Mouse (Mus musculus) erythroblast, embryonic 14.5 days (primary cell): ENCODE measurements around the gene Men1. TPM values are rescaled to one million over a fixed set of nuclear protein-coding genes. Genes with fewer than 3 reads are reported as not detected.

Experiments
- H3K27me3 ChIP-seq: 2 replicates; pipeline ENCODE4 v1.6.1; 2012; ENCODE audit warnings: inconsistent platforms; ENCODE audit not compliant: control insufficient read depth
- H3K36me3 ChIP-seq: 2 replicates; pipeline ENCODE4 v1.6.1; 2012; ENCODE audit warnings: mild to moderate bottlenecking, inconsistent platforms; ENCODE audit not compliant: control insufficient read depth
- H3K4me1 ChIP-seq: 2 replicates; pipeline ENCODE4 v1.6.1; 2012; ENCODE audit warnings: inconsistent platforms; ENCODE audit not compliant: control insufficient read depth
- H3K4me3 ChIP-seq: replicated peaks from 2 replicates; pipeline ENCODE3; 2012; ENCODE audit warnings: moderate library complexity, mild to moderate bottlenecking, inconsistent platforms
- H3K9me3 ChIP-seq: 2 replicates; pipeline ENCODE4 v1.6.1; 2012; ENCODE audit warnings: low read length, inconsistent platforms, mixed read lengths; ENCODE audit not compliant: control insufficient read depth
- GATA1 ChIP-seq: IDR thresholded peaks from 2 replicates; pipeline ENCODE4 v1.6.1; 2012; ENCODE audit warnings: low read length, inconsistent platforms, mixed read lengths
- TAL1 ChIP-seq: IDR thresholded peaks from 3 replicates; pipeline ENCODE4 v1.6.1; 2012; ENCODE audit warnings: low read length, inconsistent platforms, mixed read lengths
- polyA plus RNA-seq: library from polyadenylated mRNA; stranded (reverse); fragments of >175 nt; gene quantifications from 2 replicates; pipeline ENCODE4 v1.2.3, GENCODE M21; 2012

The Men1 gene
- polyA plus RNA-seq, 1 experiment = 8.3 TPM

- Histone ChIP-seq H3K4me3 (no peak overlapping the region), H3K36me3 (peaks cover 51% of the 10 kb centered on the region)
These were observed 14.6 kb downstream of the Men1 start for GRCm38 (mm10) chr19:6349215-6349983.

GRCm38 (mm10) chr19:6351431-6352106, 16.8 kb downstream of the Men1 start:
- peaks cover 14% of the 10 kb centered on the region for H3K4me1 ChIP-seq

More at GRCm38 (mm10) chr19:6349215-6349983, 14.6 kb downstream of the Men1 start:
- Histone ChIP-seq H3K4me1 (peaks cover 16% of the 10 kb centered on the region), H3K9me3 (no peaks in the 10 kb centered on the region), H3K27me3 (no peaks in the 10 kb centered on the region)
- TF ChIP-seq TAL1 (no peak), GATA1 (no peak)

GRCm38 (mm10) chr19:6352107-6352505, 17.3 kb downstream of the Men1 start:
- H3K4me3 ChIP-seq = no peak overlapping the region
- H3K9me3 ChIP-seq = no peaks in the 10 kb centered on the region
- TF ChIP-seq GATA1 (no peak), TAL1 (no peak)
- peaks cover 14% of the 10 kb centered on the region for H3K4me1 ChIP-seq
- H3K27me3 ChIP-seq = no peaks in the 10 kb centered on the region
- peaks cover 39% of the 10 kb centered on the region for H3K36me3 ChIP-seq

More at GRCm38 (mm10) chr19:6351431-6352106, 16.8 kb downstream of the Men1 start:
- no peak for TF ChIP-seq GATA1
- no peak for TF ChIP-seq TAL1
- Histone ChIP-seq H3K36me3 (peaks cover 44% of the 10 kb centered on the region), H3K4me3 (no peak overlapping the region), H3K9me3 (no peaks in the 10 kb centered on the region), H3K27me3 (no peaks in the 10 kb centered on the region)

- Histone ChIP-seq H3K36me3 (peaks cover 36% of the 10 kb centered on the region), H3K27me3 (no peaks in the 10 kb centered on the region), H3K4me3 (no peak overlapping the region), H3K9me3 (no peaks in the 10 kb centered on the region), H3K4me1 (peaks cover 7% of the 10 kb centered on the region)
- TF ChIP-seq GATA1 = no peak
These were observed 19.3 kb downstream of the Men1 start for GRCm38 (mm10) chr19:6354030-6354429.

GRCm38 (mm10) chr19:6361291-6361690, 26.5 kb downstream of the Men1 start:
- H3K36me3 ChIP-seq = peaks cover 46% of the 10 kb centered on the region
- H3K9me3 ChIP-seq = no peaks in the 10 kb centered on the region
- H3K27me3 ChIP-seq = no peaks in the 10 kb centered on the region
- H3K4me3 ChIP-seq = no peak overlapping the region
- no peak for TF ChIP-seq TAL1
- no peak for TF ChIP-seq GATA1
- peaks cover 24% of the 10 kb centered on the region for H3K4me1 ChIP-seq

GRCm38 (mm10) chr19:6363091-6363410, 28.3 kb downstream of the Men1 start:
- Histone ChIP-seq H3K4me1 (peaks cover 33% of the 10 kb centered on the region), H3K27me3 (no peaks in the 10 kb centered on the region), H3K9me3 (no peaks in the 10 kb centered on the region), H3K36me3 (peaks cover 63% of the 10 kb centered on the region), H3K4me3 (peak overlapping the region; percentile 79)
- TF ChIP-seq TAL1 (no peak), GATA1 (no peak)

- Histone ChIP-seq H3K9me3 (no peaks in the 10 kb centered on the region), H3K36me3 (peaks cover 67% of the 10 kb centered on the region), H3K27me3 (no peaks in the 10 kb centered on the region), H3K4me3 (peak within 1 kb of the TSS; percentile 79), H3K4me1 (peaks cover 33% of the 10 kb centered on the region)
- TF ChIP-seq TAL1 (no peak), GATA1 (no peak)
These were observed 28.8 kb downstream of the Men1 start, which contains the start of gene Sf1 for GRCm38 (mm10) chr19:6363411-6364240. Gene Sf1 (plus strand): TSS chr19:6363690.

- Histone ChIP-seq H3K4me3 (peak overlapping the region; percentile 79), H3K9me3 (no peaks in the 10 kb centered on the region), H3K4me1 (peaks cover 33% of the 10 kb centered on the region), H3K27me3 (no peaks in the 10 kb centered on the region), H3K36me3 (peaks cover 71% of the 10 kb centered on the region)
- TF ChIP-seq GATA1 (no peak), TAL1 (no peak)
These were observed 29.5 kb downstream of the Men1 start for GRCm38 (mm10) chr19:6364317-6364725.

GRCm38 (mm10) chr19:6364842-6365241, 30.1 kb downstream of the Men1 start:
- no peaks in the 10 kb centered on the region for H3K27me3 ChIP-seq
- peaks cover 74% of the 10 kb centered on the region for H3K36me3 ChIP-seq
- TF ChIP-seq TAL1 = no peak
- TF ChIP-seq GATA1 = no peak
- peak overlapping the region; percentile 79 for H3K4me3 ChIP-seq
- no peaks in the 10 kb centered on the region for H3K9me3 ChIP-seq
- peaks cover 33% of the 10 kb centered on the region for H3K4me1 ChIP-seq
